Mouse (Mus musculus) hindbrain, embryonic 10.5 days (tissue): ENCODE measurements around the gene Ush2a. TPM values are rescaled to one million over a fixed set of nuclear protein-coding genes. Genes with fewer than 3 reads are reported as not detected.

Experiments used
- DNase-seq: peaks from one replicate; pipeline ENCODE4 v3.0.0-alpha.2; 2017; ENCODE audit warnings: low spot score
- H3K27ac ChIP-seq: fragments of 300-500 bp; sonication (generic); 2 replicates; pipeline ENCODE4 v1.5.1; 2016; ENCODE audit warnings: mild to moderate bottlenecking, moderate library complexity
- H3K27me3 ChIP-seq: fragments of 300-500 bp; sonication (generic); 2 replicates; pipeline ENCODE4 v1.6.1; 2016; ENCODE audit warnings: mild to moderate bottlenecking; ENCODE audit not compliant: poor library complexity, insufficient read depth, severe bottlenecking
- H3K36me3 ChIP-seq: fragments of 300-500 bp; sonication (generic); 2 replicates; pipeline ENCODE4 v1.6.1; 2016; ENCODE audit warnings: mild to moderate bottlenecking, moderate library complexity
- H3K4me1 ChIP-seq: fragments of 300-500 bp; sonication (generic); replicated peaks from 2 replicates; pipeline ENCODE4 v1.6.1; 2016; ENCODE audit warnings: mild to moderate bottlenecking
- H3K4me3 ChIP-seq: fragments of 300-500 bp; sonication (generic); 2 replicates; pipeline ENCODE4 v1.5.1; 2016; ENCODE audit warnings: mild to moderate bottlenecking, moderate library complexity
- H3K9me3 ChIP-seq: fragments of 300-500 bp; sonication (generic); 2 replicates; pipeline ENCODE4 v1.6.1; 2016; ENCODE audit warnings: mild to moderate bottlenecking, moderate library complexity
- WGBS: fragments of 180-500 bp; shearing (Covaris S2); methylation state at CpG from one replicate; pipeline ENCODE4 v1.1.7; 2016; 5-methylcytosine and 5-hydroxymethylcytosine counted together
- polyA plus RNA-seq: library from polyadenylated mRNA; unstranded; fragments of >200 nt; fragmentation: Nextera tagmentation; extraction: Ambion mirVana; gene quantifications from 2 replicates; pipeline ENCODE4 v1.2.1, GENCODE M21; 2016

Gene Ush2a
- polyA plus RNA-seq, 1 experiment from 2014 or later, result 0.17 TPM

- no peaks in the 10 kb centered on the region for H3K36me3 ChIP-seq
- DNase-seq, result peak; percentile 59
- H3K27me3 ChIP-seq, result 0 out of 2 replicates have a peak, but pooled peaks cover 6% of the 10 kb centered on the region
- H3K4me3 ChIP-seq, result peak overlapping the region; percentile 46
- peaks cover 44% of the 10 kb centered on the region for H3K4me1 ChIP-seq
- WGBS, result under 1% methylated on average over 8 of the region's 8 CpGs
- peak overlapping the region; percentile 81 for H3K27ac ChIP-seq
- H3K9me3 ChIP-seq, result no peaks in the 10 kb centered on the region
Observed at GRCm38 (mm10) chr1:188660882-188661281, 399.1 kb downstream of the Ush2a start.

DNA sequence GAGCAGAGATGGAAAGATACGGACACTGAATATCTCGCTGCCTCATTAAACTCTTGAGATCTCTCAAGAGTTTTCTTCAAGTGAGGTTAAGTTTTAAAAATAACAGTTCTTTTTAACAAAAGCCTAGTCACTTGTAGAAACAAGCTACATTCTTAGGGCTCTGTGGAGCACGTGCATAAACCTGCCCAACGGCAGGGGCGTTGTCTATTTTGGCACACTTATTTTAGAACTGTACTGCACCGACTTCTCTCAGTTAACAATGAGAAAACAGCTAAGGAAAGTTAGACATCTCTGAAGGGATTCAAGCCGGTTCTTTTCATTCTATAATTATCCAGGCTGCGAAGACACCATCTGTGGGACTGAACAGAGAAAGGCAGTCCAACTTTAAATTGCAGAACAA is 405.6 kb downstream of the Ush2a start:
- DNase-seq, result no peak
- no peaks in the 10 kb centered on the region for H3K9me3 ChIP-seq
- H3K4me1 ChIP-seq, result no peaks in the 10 kb centered on the region
- H3K36me3 ChIP-seq, result no peaks in the 10 kb centered on the region
- no peak overlapping the region for H3K27ac ChIP-seq
- WGBS, result 88% methylated on average over 8 of the region's 8 CpGs
- no peak overlapping the region for H3K4me3 ChIP-seq
- no peaks in the 10 kb centered on the region for H3K27me3 ChIP-seq

GRCm38 (mm10) chr1:188668513-188668912 is 406.7 kb downstream of the Ush2a start:
- H3K36me3 ChIP-seq, result no peaks in the 10 kb centered on the region
- 87% methylated on average over 12 of the region's 12 CpGs for WGBS
- no peaks in the 10 kb centered on the region for H3K27me3 ChIP-seq
- no peaks in the 10 kb centered on the region for H3K9me3 ChIP-seq
- no peak overlapping the region for H3K4me3 ChIP-seq
- no peaks in the 10 kb centered on the region for H3K4me1 ChIP-seq
- DNase-seq, result no peak
- H3K27ac ChIP-seq, result no peak overlapping the region

DNA sequence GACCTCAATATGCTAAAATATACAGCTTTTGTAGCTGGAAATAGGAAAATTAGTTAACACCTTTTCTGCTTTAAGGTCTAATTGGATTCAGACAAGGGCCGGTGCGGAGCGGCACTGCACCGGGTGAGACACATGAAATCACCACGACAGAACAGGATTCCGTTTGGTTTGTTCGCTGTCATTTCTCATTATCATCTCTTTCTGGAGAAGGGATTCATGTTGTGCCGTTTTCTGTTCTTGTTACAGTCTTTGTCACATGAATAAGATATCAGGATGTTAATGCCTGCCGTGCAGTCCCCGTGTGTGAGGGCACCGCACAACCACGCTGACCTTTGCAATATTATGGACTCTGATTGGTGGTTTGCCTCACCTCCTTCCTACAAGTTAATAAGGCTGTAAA is 411.0 kb downstream of the Ush2a start:
- Histone ChIP-seq H3K27me3 (no peaks in the 10 kb centered on the region), H3K4me3 (no peak overlapping the region), H3K27ac (no peak overlapping the region), H3K9me3 (no peaks in the 10 kb centered on the region), H3K4me1 (no peaks in the 10 kb centered on the region), H3K36me3 (no peaks in the 10 kb centered on the region)
- 87% methylated on average over 12 of the region's 12 CpGs for WGBS
- no peak for DNase-seq

- no peak overlapping the region for H3K27ac ChIP-seq
- no peaks in the 10 kb centered on the region for H3K36me3 ChIP-seq
- no peaks in the 10 kb centered on the region for H3K27me3 ChIP-seq
- H3K4me1 ChIP-seq, result no peaks in the 10 kb centered on the region
- no peak for DNase-seq
- H3K4me3 ChIP-seq, result no peak overlapping the region
- no peaks in the 10 kb centered on the region for H3K9me3 ChIP-seq
- WGBS, result 90% methylated on average over 8 of the region's 8 CpGs
Observed at GRCm38 (mm10) chr1:188674640-188675510, 413.1 kb downstream of the Ush2a start.

GRCm38 (mm10) chr1:188675511-188675863 is 413.7 kb downstream of the Ush2a start:
- no peaks in the 10 kb centered on the region for H3K36me3 ChIP-seq
- no peaks in the 10 kb centered on the region for H3K27me3 ChIP-seq
- H3K9me3 ChIP-seq, result no peaks in the 10 kb centered on the region
- no peaks in the 10 kb centered on the region for H3K4me1 ChIP-seq
- H3K27ac ChIP-seq, result no peak overlapping the region
- no peak overlapping the region for H3K4me3 ChIP-seq
- DNase-seq, result no peak
- 89% methylated on average over 10 of the region's 10 CpGs for WGBS

DNA sequence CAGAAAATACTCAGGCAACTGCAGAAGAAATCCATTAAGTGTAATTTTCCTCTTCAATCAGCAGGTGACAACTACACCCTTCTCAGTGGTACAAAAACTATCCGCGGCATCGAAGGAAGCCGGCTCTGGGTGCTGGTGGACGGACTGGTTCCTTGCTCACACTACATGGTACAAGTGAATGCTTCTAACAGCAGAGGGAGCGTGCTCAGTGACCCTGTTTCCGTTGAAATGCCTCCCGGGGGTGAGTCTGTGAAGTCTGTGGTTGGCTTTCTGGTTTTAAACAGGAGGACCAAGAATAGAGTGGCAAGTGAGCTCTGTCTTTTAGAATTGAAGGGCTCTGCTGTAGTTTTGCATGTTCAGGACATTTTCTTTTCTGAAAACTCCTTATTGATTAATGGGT is 416.4 kb downstream of the Ush2a start:
- Histone ChIP-seq H3K27me3 (no peaks in the 10 kb centered on the region), H3K4me3 (no peak overlapping the region), H3K9me3 (0 out of 2 replicates have a peak, but pooled peaks cover 3% of the 10 kb centered on the region), H3K4me1 (no peaks in the 10 kb centered on the region), H3K36me3 (no peaks in the 10 kb centered on the region), H3K27ac (no peak overlapping the region)
- no peak for DNase-seq
- WGBS, result 67% methylated on average over 8 of the region's 8 CpGs

DNA sequence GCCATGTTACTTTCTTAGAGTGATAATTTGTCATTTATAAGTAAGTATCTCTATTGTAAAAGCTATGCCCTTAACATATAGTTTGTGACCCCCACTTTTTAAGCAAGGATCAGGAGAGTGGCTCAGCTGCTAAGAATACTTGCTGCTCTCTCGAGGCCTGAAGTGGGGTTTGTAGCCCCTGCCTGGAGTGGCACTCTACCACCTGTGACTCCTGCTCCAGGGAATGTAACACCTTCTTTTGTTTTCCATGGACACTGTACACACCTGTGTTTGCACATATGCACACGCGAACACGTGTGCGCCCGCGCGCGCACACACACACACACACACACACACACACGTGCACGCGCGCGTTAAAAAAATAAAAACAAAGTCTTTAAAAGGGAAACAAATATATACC is 424.5 kb downstream of the Ush2a start:
- H3K9me3 ChIP-seq, result peaks cover 11% of the 10 kb centered on the region; the same call in 1 of the 2 replicates
- H3K27ac ChIP-seq, result no peak overlapping the region
- no peaks in the 10 kb centered on the region for H3K36me3 ChIP-seq
- DNase-seq, result no peak
- 96% methylated on average over 14 of the region's 14 CpGs for WGBS
- H3K4me3 ChIP-seq, result no peak overlapping the region
- H3K4me1 ChIP-seq, result no peaks in the 10 kb centered on the region
- H3K27me3 ChIP-seq, result no peaks in the 10 kb centered on the region

GRCm38 (mm10) chr1:188696295-188696694 is 434.5 kb downstream of the Ush2a start:
- 84% methylated on average over 2 of the region's 2 CpGs for WGBS
- DNase-seq, result no peak
- peaks cover 7% of the 10 kb centered on the region; the same call in 1 of the 2 replicates for H3K9me3 ChIP-seq
- H3K27ac ChIP-seq, result no peak overlapping the region
- H3K4me3 ChIP-seq, result no peak overlapping the region
- no peaks in the 10 kb centered on the region for H3K27me3 ChIP-seq
- H3K4me1 ChIP-seq, result no peaks in the 10 kb centered on the region
- H3K36me3 ChIP-seq, result no peaks in the 10 kb centered on the region

DNA sequence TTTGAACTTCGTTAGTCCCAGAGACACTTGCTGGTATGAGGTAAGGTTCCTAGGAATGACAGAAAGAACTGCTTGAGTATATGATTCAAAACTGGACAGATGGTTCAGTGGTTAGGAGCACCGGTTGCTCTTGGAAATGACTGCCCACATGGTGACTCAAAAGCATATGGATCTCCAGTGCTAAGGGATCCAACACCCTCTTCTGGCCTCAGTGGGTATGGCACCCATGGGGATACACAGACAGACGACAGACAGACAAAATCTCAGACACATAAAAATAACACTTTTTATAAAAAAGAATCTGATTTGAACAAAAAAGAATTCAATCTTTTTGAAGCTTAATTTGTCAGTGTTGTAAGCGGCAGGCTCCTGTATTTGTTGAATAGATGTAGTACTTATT is 446.4 kb downstream of the Ush2a start:
- Histone ChIP-seq H3K27me3 (no peaks in the 10 kb centered on the region), H3K27ac (no peak overlapping the region), H3K4me1 (0 out of 2 replicates have a peak, but pooled peaks cover 5% of the 10 kb centered on the region), H3K36me3 (no peaks in the 10 kb centered on the region), H3K4me3 (no peak overlapping the region), H3K9me3 (no peaks in the 10 kb centered on the region)
- WGBS, result 88% methylated on average over 4 of the region's 4 CpGs
- no peak for DNase-seq

- no peak for DNase-seq
- Histone ChIP-seq H3K4me3 (no peak overlapping the region), H3K27ac (no peak overlapping the region), H3K4me1 (0 out of 2 replicates have a peak, but pooled peaks cover 5% of the 10 kb centered on the region), H3K9me3 (no peaks in the 10 kb centered on the region), H3K27me3 (no peaks in the 10 kb centered on the region), H3K36me3 (no peaks in the 10 kb centered on the region)
- WGBS, result 95% methylated on average over 10 of the region's 10 CpGs
Observed at GRCm38 (mm10) chr1:188708694-188709093, 446.9 kb downstream of the Ush2a start.

GRCm38 (mm10) chr1:188714131-188714530 is 452.3 kb downstream of the Ush2a start:
- no peaks in the 10 kb centered on the region for H3K9me3 ChIP-seq
- H3K4me1 ChIP-seq, result 0 out of 2 replicates have a peak, but pooled peaks cover 5% of the 10 kb centered on the region
- DNase-seq, result no peak
- no peak overlapping the region for H3K4me3 ChIP-seq
- no peaks in the 10 kb centered on the region for H3K36me3 ChIP-seq
- H3K27ac ChIP-seq, result no peak overlapping the region
- no peaks in the 10 kb centered on the region for H3K27me3 ChIP-seq
- 86% methylated on average over 18 of the region's 18 CpGs for WGBS

- DNase-seq, result no peak
- no peak overlapping the region for H3K27ac ChIP-seq
- 91% methylated on average over 7 of the region's 7 CpGs for WGBS
Observed at GRCm38 (mm10) chr1:188714941-188715340, 453.1 kb downstream of the Ush2a start.

More at GRCm38 (mm10) chr1:188714941-188715340, 453.1 kb downstream of the Ush2a start:
- no peaks in the 10 kb centered on the region for H3K36me3 ChIP-seq
- H3K9me3 ChIP-seq, result no peaks in the 10 kb centered on the region
- H3K4me1 ChIP-seq, result 0 out of 2 replicates have a peak, but pooled peaks cover 5% of the 10 kb centered on the region
- no peak overlapping the region for H3K4me3 ChIP-seq
- no peaks in the 10 kb centered on the region for H3K27me3 ChIP-seq
